9 mouse cellular contexts compared by ENCODE assay signal in the genomic region with DNA sequence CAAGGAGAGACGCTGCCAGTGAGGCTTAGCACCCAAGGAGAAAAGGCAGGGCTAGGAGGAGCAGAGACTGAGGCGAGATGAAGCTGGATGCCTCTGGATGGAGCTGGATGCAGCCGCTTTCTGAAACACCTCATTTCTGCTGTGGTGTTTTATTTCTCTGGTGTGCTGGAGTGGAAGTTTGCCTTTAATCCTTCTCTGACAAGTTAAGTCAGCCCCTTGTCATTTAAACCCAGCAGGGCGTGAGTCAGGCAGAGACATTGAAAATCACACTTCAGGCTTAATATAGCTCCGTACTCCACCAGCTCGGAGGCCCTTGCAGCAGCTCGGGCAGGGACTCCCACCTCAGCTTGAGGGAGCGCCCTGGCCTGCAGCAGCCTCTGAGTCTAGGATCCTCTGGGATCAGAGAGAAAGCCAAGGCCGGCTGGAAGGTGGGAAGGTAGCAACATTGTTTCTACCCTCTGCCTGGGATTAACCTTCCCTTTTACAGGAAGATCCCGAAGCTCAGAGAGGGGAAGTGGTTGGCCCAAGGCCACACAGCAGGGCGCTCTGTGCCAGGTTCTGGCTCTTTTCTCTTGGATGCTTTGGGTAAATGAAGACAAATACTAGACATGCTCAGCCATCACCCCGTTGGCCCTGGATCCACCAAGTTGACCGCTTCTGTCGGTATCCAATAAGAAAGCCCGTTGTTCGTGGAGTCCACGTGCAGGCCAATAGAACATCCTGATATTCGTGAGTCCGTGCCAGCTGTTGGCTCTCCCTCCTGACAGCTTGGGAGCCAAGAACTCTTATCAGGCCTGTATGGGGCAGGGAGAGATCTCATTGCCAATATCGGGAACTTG.
DNase-seq lines count a peak whose midpoint lies in the region; ATAC-seq and TF ChIP-seq lines count a peak whose summit lies in the region.
"Had no signal": no experiment of that assay in that cellular context is flagged by ENCODE, and none has a peak within 500 bp of the region (broad histone marks: within the 10 kb centered on the region; RNA-seq: fewer than 3 reads in every experiment).

No protein-coding gene starts in this region.

- H3K27ac ChIP-seq in heart, postnatal 0 days (ENCODE audit: low read depth): peak overlapping the region; percentile 0; the same call in 1 of the 2 replicates
- H3K27ac ChIP-seq: limb, embryonic 13.5 days had no signal

- no peak for TF ChIP-seq EP300 in heart, postnatal 0 days (IDR thresholded peaks at IDR 0.05; ENCODE audit: low read depth)

- no peak overlapping the region for H3K4me3 ChIP-seq in heart, postnatal 0 days (ENCODE audit: low read depth, low read length)
- H3K4me3 ChIP-seq: limb, embryonic 13.5 days had no signal

- TF ChIP-seq CTCF in heart, postnatal 0 days (IDR thresholded peaks at IDR 0.05; ENCODE audit: low read depth): no peak

- no peaks in the 10 kb centered on the region for H3K36me3 ChIP-seq in heart, postnatal 0 days (replicated peaks; ENCODE audit: control insufficient read depth, insufficient read depth, low read length)
- H3K36me3 ChIP-seq: limb, embryonic 13.5 days had no signal

- H3K27me3 ChIP-seq in heart, postnatal 0 days (ENCODE audit: control insufficient read depth, insufficient read depth, low read length): no peaks in the 10 kb centered on the region

- no peak overlapping the region for H3K4me2 ChIP-seq in heart, postnatal 0 days (ENCODE audit: low read depth, low read length)
- H3K4me2 ChIP-seq: limb, embryonic 13.5 days had no signal

- ATAC-seq in heart, postnatal 0 days (ENCODE audit: insufficient read depth, low read depth): no peak

- DNase-seq in heart, adult 11 months: peak; percentile 93
- no peak for DNase-seq in heart, postnatal 25 days (ENCODE audit: low spot score)
- peak; percentile 73 for DNase-seq in testis, postnatal 14 days (ENCODE audit: low spot score)
- DNase-seq in testis, postnatal 10 days (ENCODE audit: low spot score): no peak
- no peak for DNase-seq in heart, postnatal 0 days (ENCODE audit: low spot score)
- DNase-seq in right cerebral cortex, postnatal 36 days (ENCODE audit: low spot score in 2 of 2): peak; percentile 41 to 49
- DNase-seq in gastrocnemius, postnatal 10 days: no peak
- DNase-seq in lung, postnatal 14 days: no peak

- 57% methylated on average over 20 of the region's 20 CpGs for WGBS in heart, postnatal 0 days

- no peaks in the 10 kb centered on the region for H3K9me3 ChIP-seq in heart, postnatal 0 days (replicated peaks; ENCODE audit: control insufficient read depth, low read length)

- no peak overlapping the region for H3K9ac ChIP-seq in heart, postnatal 0 days (replicated peaks; ENCODE audit: low read depth, low read length)
- H3K9ac ChIP-seq: limb, embryonic 13.5 days had no signal

- H3K4me1 ChIP-seq in heart, postnatal 0 days (ENCODE audit: control insufficient read depth, insufficient read depth): no peaks in the 10 kb centered on the region
- H3K4me1 ChIP-seq: limb, embryonic 13.5 days had no signal

- intact Hi-C loops in heart, postnatal 25 days (cut with DNase I): no loop called here

Comparison
In these comparisons a context has a peak if more than half of its experiments do, and no peak if none do; other contexts are left out.
1. DNase-seq: peak in heart, adult 11 months (single experiment), testis, postnatal 14 days (single experiment) and right cerebral cortex, postnatal 36 days (2 of 2); none in heart, postnatal 25 days (single experiment), testis, postnatal 10 days (single experiment), heart, postnatal 0 days (single experiment), gastrocnemius, postnatal 10 days (single experiment) and lung, postnatal 14 days (single experiment).